ENCODE assay signal across 23 mouse cellular contexts in the genomic region with DNA sequence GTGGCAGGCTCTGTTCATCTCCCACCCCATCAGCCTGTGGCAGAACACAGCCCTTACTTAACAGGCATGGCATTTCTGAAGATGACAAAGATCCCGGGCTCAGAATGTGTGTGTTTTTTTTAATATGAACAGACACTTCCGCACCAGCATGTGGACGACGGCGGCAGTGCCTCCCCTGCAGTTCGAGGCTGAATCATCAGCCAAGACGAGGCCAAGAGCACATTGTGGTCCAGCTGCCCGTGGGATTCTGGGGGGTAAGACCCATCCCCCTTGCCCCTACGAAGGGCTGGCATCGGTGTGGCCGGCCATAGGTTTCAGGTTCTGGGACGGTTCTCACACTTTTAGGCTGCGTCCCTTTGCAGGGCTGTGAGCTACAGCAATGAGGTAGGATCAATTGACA. TPM values are rescaled to one million over a fixed set of nuclear protein-coding genes. Genes with fewer than 3 reads are reported as not detected.
DNase-seq lines count a peak whose midpoint lies in the region; ATAC-seq and TF ChIP-seq lines count a peak whose summit lies in the region.
"Had no signal": no experiment of that assay in that cellular context is flagged by ENCODE, and none has a peak within 500 bp of the region (broad histone marks: within the 10 kb centered on the region; RNA-seq: fewer than 3 reads in every experiment).

No protein-coding gene starts in this region.

- intact Hi-C loops in left cerebral cortex, adult 2 months (cut with DNase I), result no loop called here

- DNase-seq in cerebellum, adult 18-20 months, result peak; percentile 46 to 49
- no peak for DNase-seq in cerebellum, adult 8-10 months
- DNase-seq in frontal cortex, postnatal 14 days (ENCODE audit: low spot score in 2 of 2), result no peak
- DNase-seq in left cerebral cortex, adult 2 months (ENCODE audit: extremely low spot score in 1 of 2, low spot score in 2 of 2), result no peak
- no peak for DNase-seq in left cerebral cortex, adult 11 months (ENCODE audit: low spot score)
- DNase-seq in MN1 (ENCODE audit: low spot score), result peak; percentile 41
- DNase-seq in adrenal gland, adult 8-10 months, result no peak
- DNase-seq: adrenal gland, postnatal 14 days; gastrocnemius, postnatal 14 days; kidney, adult 8-10 months; kidney, postnatal 14 days; lung, postnatal 4 days; right cerebral cortex, postnatal 4 days had no signal

- peak; percentile 45 for ATAC-seq in frontal cortex, adult (ENCODE audit: low TSS enrichment)
- ATAC-seq: activated CD4-positive, CD25-positive, alpha-beta regulatory T cell, adult 4 months had no signal

- no peak for TF ChIP-seq CTCF in left cerebral cortex, adult 2 months (IDR thresholded peaks at IDR 0.05)

- H3K4me3 ChIP-seq in left cerebral cortex, adult 2 months, result no peak overlapping the region
- H3K4me3 ChIP-seq: embryonic facial prominence, embryonic 10.5 days; forebrain, embryonic 12.5 days; lung, embryonic 15.5 days; myocyte had no signal

- H3K27ac ChIP-seq in left cerebral cortex, adult 2 months, result peak overlapping the region; percentile 64
- H3K27ac ChIP-seq: embryonic facial prominence, embryonic 10.5 days; forebrain, embryonic 12.5 days; liver, embryonic 14.5 days; lung, embryonic 15.5 days; stomach, postnatal 0 days had no signal

RNA-seq across cellular contexts. Expression of a gene that starts 21.8 kb away (rescaled TPM):
- total RNA-seq in left cerebral cortex, adult 2 months (2021), result 10 to 100 TPM; 83.4 to 90.2 TPM
- 1 to 10 TPM in 2 of 4 experiments, under 1 TPM in 2; 0.46 to 2.3 (median 1.1) TPM for total RNA-seq in adrenal gland, adult 8-10 months (2022)
- total RNA-seq: common myeloid progenitor, adult 5-6 weeks; neutrophil, adult 5-6 weeks had no signal

RNA-seq across cellular contexts. Expression of a gene that starts 32.0 kb away (rescaled TPM):
- 10 to 100 TPM; 17.4 to 18.3 TPM for total RNA-seq in left cerebral cortex, adult 2 months (2021)
- total RNA-seq in adrenal gland, adult 8-10 months (2022), result 10 to 100 TPM; 19.3 to 32.9 (median 21.7) TPM

RNA-seq across cellular contexts. Expression of a gene that starts 51.4 kb away (rescaled TPM):
- 10 to 100 TPM; 62.4 to 67.5 TPM for total RNA-seq in left cerebral cortex, adult 2 months (2021)
- 100 to 1,000 TPM in 2 of 4 experiments, 10 to 100 TPM in 2; 96.8 to 116 (median 106) TPM for total RNA-seq in adrenal gland, adult 8-10 months (2022)

RNA-seq across cellular contexts. Expression of a gene that starts 51.6 kb away (rescaled TPM):
- total RNA-seq in left cerebral cortex, adult 2 months (2021), result 10 to 100 TPM; 10.6 to 11.2 TPM
- 10 to 100 TPM in 2 of 4 experiments, 1 to 10 TPM in 2; 7.9 to 17.0 (median 12.8) TPM for total RNA-seq in adrenal gland, adult 8-10 months (2022)

Comparison
In these comparisons a context has a peak if more than half of its experiments do, and no peak if none do; other contexts are left out.
1. DNase-seq: peak in cerebellum, adult 18-20 months (2 of 2) and MN1 (single experiment); none in cerebellum, adult 8-10 months (single experiment), frontal cortex, postnatal 14 days (0 of 2), left cerebral cortex, adult 2 months (0 of 2), left cerebral cortex, adult 11 months (single experiment) and adrenal gland, adult 8-10 months (single experiment).
2. RNA of a gene that starts 21.8 kb away (total RNA-seq): 83.4 to 90.2 TPM in left cerebral cortex, adult 2 months; 0.46 to 2.3 TPM in adrenal gland, adult 8-10 months; every median in the first group is over 10 times any median in the second.